Mouse (Mus musculus): ENCODE measurements around the gene Nxf7. TPM values are rescaled to one million over a fixed set of nuclear protein-coding genes. Genes with fewer than 3 reads are reported as not detected.
"Not testable (repeated sequence)": the region's sequence is repeated elsewhere in the genome, so short reads cannot be mapped to it uniquely, and the experiment has no call there.

Nxf7 gene
- not detected in 2 replicates for polyA plus RNA-seq (2016; fragmentation: Nextera tagmentation; extraction: Ambion mirVana)

GRCm38 (mm10) chrX:135598677-135599076 is at the start of gene Nxf7:
Gene Nxf7 (minus strand): TSS chrX:135598777.
- Histone ChIP-seq H3K9ac (no peak within 1 kb of the TSS), H3K27ac (no peak within 1 kb of the TSS), H3K36me3 (replicated peaks) (no peaks in the 10 kb centered on the region), H3K4me3 (replicated peaks) (no peak within 1 kb of the TSS), H3K27me3 (no peaks in the 10 kb centered on the region), H3K4me1 (no peaks in the 10 kb centered on the region), H3K4me2 (no peak within 1 kb of the TSS), H3K9me3 (0 out of 2 replicates have a peak, but pooled peaks cover 3% of the 10 kb centered on the region)
- WGBS: 68% methylated on average over 2 of the region's 2 CpGs
- no peak for ATAC-seq (ENCODE audit: low FRiP score)

- WGBS: 93% methylated on average over 11 of the region's 11 CpGs
- Histone ChIP-seq H3K4me3 (replicated peaks) (no peak within 1 kb of the TSS), H3K4me1 (no peaks in the 10 kb centered on the region), H3K27ac (no peak within 1 kb of the TSS), H3K9ac (no peak within 1 kb of the TSS), H3K9me3 (no peaks in the 10 kb centered on the region), H3K36me3 (replicated peaks) (no peaks in the 10 kb centered on the region), H3K4me2 (no peak within 1 kb of the TSS), H3K27me3 (no peaks in the 10 kb centered on the region)
- ATAC-seq (ENCODE audit: low FRiP score): no peak
Observed at GRCm38 (mm10) chrX:135627605-135628004, 29.0 kb upstream of the Nxf7 start, which contains the start of gene Prame. Gene Prame (minus strand): TSS chrX:135627705.

- H3K9me3 ChIP-seq; H3K4me1 ChIP-seq; H3K36me3 ChIP-seq (replicated peaks); ATAC-seq (ENCODE audit: low FRiP score); H3K4me2 ChIP-seq; H3K9ac ChIP-seq; H3K27ac ChIP-seq; H3K27me3 ChIP-seq; H3K4me3 ChIP-seq (replicated peaks): not testable (repeated sequence)
- WGBS: 71% methylated on average over 3 of the region's 3 CpGs
Observed at GRCm38 (mm10) chrX:135601298-135602029, 2.9 kb upstream of the Nxf7 start.

GRCm38 (mm10) chrX:135598096-135598495 is 481 bp downstream of the Nxf7 start:
- WGBS: 91% methylated on average over 13 of the region's 13 CpGs
- Histone ChIP-seq H3K4me3 (replicated peaks) (no peak overlapping the region), H3K9ac (no peak overlapping the region), H3K36me3 (replicated peaks) (no peaks in the 10 kb centered on the region), H3K4me2 (no peak overlapping the region), H3K9me3 (0 out of 2 replicates have a peak, but pooled peaks cover 3% of the 10 kb centered on the region), H3K27me3 (no peaks in the 10 kb centered on the region), H3K27ac (no peak overlapping the region), H3K4me1 (no peaks in the 10 kb centered on the region)
- ATAC-seq (ENCODE audit: low FRiP score): no peak

GRCm38 (mm10) chrX:135576412-135576811 is 22.2 kb downstream of the Nxf7 start:
- Histone ChIP-seq H3K27me3 (peaks cover 6% of the 10 kb centered on the region; the same call in 1 of the 2 replicates), H3K4me3 (replicated peaks) (no peak overlapping the region), H3K36me3 (replicated peaks) (no peaks in the 10 kb centered on the region), H3K9ac (no peak overlapping the region), H3K9me3 (no peaks in the 10 kb centered on the region), H3K4me1 (no peaks in the 10 kb centered on the region), H3K27ac (no peak overlapping the region), H3K4me2 (no peak overlapping the region)
- WGBS: 79% methylated on average over 1 of the region's 1 CpGs
- no peak for ATAC-seq (ENCODE audit: low FRiP score)

- H3K36me3 ChIP-seq (replicated peaks); H3K4me2 ChIP-seq; H3K4me3 ChIP-seq (replicated peaks); H3K9me3 ChIP-seq; H3K9ac ChIP-seq; ATAC-seq (ENCODE audit: low FRiP score); H3K27ac ChIP-seq; H3K27me3 ChIP-seq; H3K4me1 ChIP-seq: not testable (repeated sequence)
- 71% methylated on average over 9 of the region's 9 CpGs for WGBS
Observed at GRCm38 (mm10) chrX:135574958-135575628, 23.5 kb downstream of the Nxf7 start.

GRCm38 (mm10) chrX:135574261-135574957 is 24.2 kb downstream of the Nxf7 start:
- not testable (repeated sequence) for H3K36me3 ChIP-seq (replicated peaks); ATAC-seq (ENCODE audit: low FRiP score); H3K4me3 ChIP-seq (replicated peaks); H3K9me3 ChIP-seq; H3K4me2 ChIP-seq; H3K4me1 ChIP-seq; H3K9ac ChIP-seq; H3K27ac ChIP-seq; H3K27me3 ChIP-seq
- 25% methylated on average over 8 of the region's 8 CpGs for WGBS

- H3K4me3 ChIP-seq (replicated peaks); H3K4me1 ChIP-seq; H3K4me2 ChIP-seq; H3K9ac ChIP-seq; H3K36me3 ChIP-seq (replicated peaks); H3K9me3 ChIP-seq; H3K27ac ChIP-seq; H3K27me3 ChIP-seq: not testable (repeated sequence)
- peak; percentile 63; the same call in 1 of the 2 replicates for ATAC-seq (ENCODE audit: low FRiP score)
- 28% methylated on average over 2 of the region's 2 CpGs for WGBS
Observed at GRCm38 (mm10) chrX:135569467-135569866, 29.1 kb downstream of the Nxf7 start.

GRCm38 (mm10) chrX:135564934-135565333 is 33.6 kb downstream of the Nxf7 start:
- H3K4me2 ChIP-seq; H3K27me3 ChIP-seq; ATAC-seq (ENCODE audit: low FRiP score); H3K4me1 ChIP-seq; H3K9me3 ChIP-seq; H3K4me3 ChIP-seq (replicated peaks); H3K9ac ChIP-seq; H3K27ac ChIP-seq; H3K36me3 ChIP-seq (replicated peaks): not testable (repeated sequence)
- 52% methylated on average over 4 of the region's 4 CpGs for WGBS

GRCm38 (mm10) chrX:135562841-135563240 is 35.7 kb downstream of the Nxf7 start:
- 63% methylated on average over 2 of the region's 2 CpGs for WGBS
- H3K36me3 ChIP-seq (replicated peaks): no peaks in the 10 kb centered on the region
- no peak overlapping the region for H3K4me2 ChIP-seq
- H3K4me3 ChIP-seq (replicated peaks): no peak overlapping the region
- H3K9ac ChIP-seq: no peak overlapping the region
- H3K4me1 ChIP-seq: no peaks in the 10 kb centered on the region
- no peaks in the 10 kb centered on the region for H3K27me3 ChIP-seq
- no peaks in the 10 kb centered on the region for H3K9me3 ChIP-seq
- ATAC-seq (ENCODE audit: low FRiP score): no peak
- no peak overlapping the region for H3K27ac ChIP-seq

GRCm38 (mm10) chrX:135561693-135562092 is 36.9 kb downstream of the Nxf7 start:
- H3K4me1 ChIP-seq; H3K9ac ChIP-seq; ATAC-seq (ENCODE audit: low FRiP score); H3K36me3 ChIP-seq (replicated peaks); H3K4me3 ChIP-seq (replicated peaks); H3K27me3 ChIP-seq; H3K27ac ChIP-seq; H3K9me3 ChIP-seq; H3K4me2 ChIP-seq: not testable (repeated sequence)
- 65% methylated on average over 2 of the region's 2 CpGs for WGBS

- H3K4me3 ChIP-seq (replicated peaks); H3K36me3 ChIP-seq (replicated peaks); H3K27me3 ChIP-seq; ATAC-seq (ENCODE audit: low FRiP score); H3K4me2 ChIP-seq; H3K9me3 ChIP-seq; H3K9ac ChIP-seq; H3K4me1 ChIP-seq; H3K27ac ChIP-seq: not testable (repeated sequence)
- WGBS: 29% methylated on average over 4 of the region's 4 CpGs
Observed at GRCm38 (mm10) chrX:135560933-135561332, 37.6 kb downstream of the Nxf7 start.
